Mouse (Mus musculus) colon, adult 2 months (tissue): ENCODE measurements around the gene Tmed11. TPM values are rescaled to one million over a fixed set of nuclear protein-coding genes. Genes with fewer than 3 reads are reported as not detected.

Experiments
- polyA plus RNA-seq: library from polyadenylated mRNA; depleted of rRNA; stranded (reverse); fragments of >200 nt; gene quantifications from 2 replicates; pipeline ENCODE4 v1.2.3, GENCODE M21; 2012; rRNA removed

The Tmed11 gene
- polyA plus RNA-seq, result 0.22 TPM in 1 of 2 replicates, not detected in the other

GRCm38 (mm10) chr5:108795263-108795662 is at the start of gene Tmed11:
TSS of gene Tmed11 (minus strand) at chr5:108795363.

GRCm38 (mm10) chr5:108808750-108809149 is 13.6 kb upstream of the Tmed11 start, which contains the start of gene Vmn2r8:
TSS of gene Vmn2r8 (minus strand) at chr5:108808850.

DNA sequence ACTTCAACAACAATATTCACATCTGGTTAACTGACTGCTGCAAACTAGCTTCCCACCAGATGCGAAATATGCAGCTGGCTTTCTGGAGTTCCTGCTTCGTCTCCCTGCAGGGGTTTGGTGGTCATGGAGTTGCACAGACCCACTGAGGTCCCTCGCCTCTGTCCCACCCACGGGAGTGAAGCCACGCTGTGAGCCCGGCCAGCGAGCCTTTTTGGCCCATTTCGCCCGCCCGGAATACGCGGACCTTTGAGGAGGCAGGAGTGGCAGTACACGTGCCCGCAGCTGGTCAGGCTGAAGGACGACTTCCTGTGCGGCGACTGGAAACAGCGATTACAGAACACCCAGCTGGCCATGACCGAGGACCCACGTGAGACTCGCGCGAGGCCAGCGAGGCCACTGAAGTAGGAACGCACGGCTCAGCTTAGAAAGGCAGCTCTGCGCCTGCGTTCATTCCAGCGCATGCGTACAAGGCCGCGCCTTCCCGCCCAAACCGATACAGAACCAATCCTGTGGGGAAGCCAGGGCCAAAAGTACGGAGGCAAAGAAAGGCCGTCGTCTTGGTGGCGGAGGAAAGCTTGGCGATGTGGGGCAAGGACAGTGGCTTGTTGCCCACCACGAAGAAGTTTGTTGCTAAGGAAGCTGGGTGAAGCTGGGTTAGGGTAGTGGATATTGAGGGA is 20.4 kb downstream of the Tmed11 start, which contains the start of gene Rnf212:
Gene Rnf212 (minus strand): TSS at position 353 of the 677 bp plus-strand sequence.

Other genes starting within 250 kb of the Tmed11 start
- 0.57 and 1.0 TPM in 2 replicates for gene Cplx1, start 245.3 kb downstream of the Tmed11 start, polyA plus RNA-seq
- 143 and 144 TPM in 2 replicates for gene Gak, start 165.6 kb downstream of the Tmed11 start, polyA plus RNA-seq
- gene Tmem175, start 165.6 kb downstream of the Tmed11 start, polyA plus RNA-seq, result 25.3 and 35.8 TPM in 2 replicates
- gene Idua, start 135.0 kb downstream of the Tmed11 start, polyA plus RNA-seq, result 21.5 and 23.5 TPM in 2 replicates
- gene Dgkq, start 125.7 kb downstream of the Tmed11 start, polyA plus RNA-seq, result 42.2 and 43.3 TPM in 2 replicates
- gene Slc26a1, start 119.8 kb downstream of the Tmed11 start, polyA plus RNA-seq, result 0.05 and 0.29 TPM in 2 replicates
- gene Fgfrl1, start 103.0 kb downstream of the Tmed11 start, polyA plus RNA-seq, result 39.2 and 40.7 TPM in 2 replicates
- 4.5 and 5.0 TPM in 2 replicates for gene Rnf212, start 20.4 kb downstream of the Tmed11 start, polyA plus RNA-seq
- gene Vmn2r8, start 13.5 kb upstream of the Tmed11 start, polyA plus RNA-seq, result not detected in 2 replicates
- not detected in 2 replicates for gene Vmn2r9, start 57.2 kb upstream of the Tmed11 start, polyA plus RNA-seq
- gene Vmn2r10, start 211.2 kb upstream of the Tmed11 start, polyA plus RNA-seq, result not detected in 2 replicates